Mouse (Mus musculus) stomach, postnatal 0 days (tissue): Measurements from ENCODE around the gene Rbm4b. TPM values are rescaled to one million over a fixed set of nuclear protein-coding genes. Genes with fewer than 3 reads are reported as not detected.

Experiments used
- ATAC-seq: fragments of 200-750 bp; cut with Nextera tagmentation; 2 replicates; pipeline ENCODE4 v1.8.0; 2017; ENCODE audit not compliant: low FRiP score, low TSS enrichment
- DNase-seq: peaks from one replicate; pipeline ENCODE4 v3.0.0-alpha.2; 2016; ENCODE audit warnings: low spot score
- H3K27ac ChIP-seq: fragments of 300-500 bp; sonication (generic); replicated peaks from 2 replicates; pipeline ENCODE4 v1.5.1; 2014; ENCODE audit warnings: mild to moderate bottlenecking, control low read depth
- H3K27me3 ChIP-seq: fragments of 300-500 bp; sonication (generic); 2 replicates; pipeline ENCODE4 v1.6.1; 2014; ENCODE audit warnings: low read length; ENCODE audit not compliant: control insufficient read depth, insufficient read depth
- H3K36me3 ChIP-seq: fragments of 300-500 bp; sonication (generic); 2 replicates; pipeline ENCODE4 v1.6.1; 2014; ENCODE audit warnings: low read length, mixed read lengths; ENCODE audit not compliant: control insufficient read depth, insufficient read depth
- H3K4me1 ChIP-seq: fragments of 300-500 bp; sonication (generic); replicated peaks from 2 replicates; pipeline ENCODE4 v1.6.1; 2014; ENCODE audit warnings: antibody characterized with exemption; ENCODE audit not compliant: control insufficient read depth, insufficient read depth
- H3K4me2 ChIP-seq: fragments of 300-500 bp; sonication (generic); replicated peaks from 2 replicates; pipeline ENCODE4 v1.6.1; 2014; ENCODE audit warnings: low read depth, mild to moderate bottlenecking, control low read depth, moderate library complexity
- H3K4me3 ChIP-seq: fragments of 300-500 bp; sonication (generic); 2 replicates; pipeline ENCODE4 v1.5.1; 2014; ENCODE audit warnings: low read depth, low read length, control low read depth
- H3K9ac ChIP-seq: fragments of 300-500 bp; sonication (generic); 2 replicates; pipeline ENCODE4 v1.6.1; 2014; ENCODE audit warnings: mild to moderate bottlenecking, low read length, control low read depth, mixed read lengths
- H3K9me3 ChIP-seq: fragments of 300-500 bp; sonication (generic); 2 replicates; pipeline ENCODE4 v1.6.1; 2016; ENCODE audit warnings: low read length; ENCODE audit not compliant: control insufficient read depth
- CTCF ChIP-seq: IDR thresholded peaks from 2 replicates; pipeline ENCODE4 v1.5.1; 2016; ENCODE audit warnings: antibody characterized with exemption, low read depth, mild to moderate bottlenecking, moderate library complexity
- EP300 ChIP-seq: optimal IDR thresholded peaks from 2 replicates; pipeline ENCODE3; 2016; ENCODE audit warnings: antibody characterized with exemption
- WGBS: fragments of 180-500 bp; shearing (Covaris S2); extraction: QIAGEN DNeasy Blood & Tissue Kit; methylation state at CpG from one replicate; pipeline ENCODE4 v1.1.7; 2014; 5-methylcytosine and 5-hydroxymethylcytosine counted together
- polyA plus RNA-seq: library from polyadenylated mRNA; unstranded; fragments of >200 nt; fragmentation: Nextera tagmentation; extraction: Ambion mirVana; gene quantifications from 2 replicates; pipeline ENCODE4 v1.2.1, GENCODE M21; 2015

The Rbm4b gene
- polyA plus RNA-seq, 1 experiment from 2014 or later: 17.6 TPM

DNA sequence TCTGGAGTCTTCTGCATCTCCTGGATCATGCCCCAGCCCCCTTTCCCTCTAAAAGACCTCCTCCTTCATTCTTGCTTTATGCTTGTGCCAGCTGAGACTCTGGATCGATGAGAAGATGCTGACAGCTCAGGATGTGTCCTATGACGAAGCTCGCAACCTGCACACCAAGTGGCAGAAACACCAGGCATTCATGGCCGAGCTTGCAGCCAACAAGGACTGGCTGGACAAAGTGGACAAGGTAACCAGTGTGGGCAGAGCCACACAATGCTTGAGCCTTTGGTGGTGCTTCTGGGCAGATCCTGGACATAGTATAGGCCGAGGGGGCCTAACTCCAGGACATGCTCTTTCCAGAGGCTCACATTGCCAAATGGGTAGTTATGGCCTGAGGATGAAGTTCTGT lies 16.5 kb upstream of the Rbm4b start:
- H3K4me2 ChIP-seq: no peak overlapping the region
- DNase-seq (no peak), ATAC-seq (no peak)
- no peak overlapping the region for H3K4me3 ChIP-seq
- no peaks in the 10 kb centered on the region; the same call in 1 of the 2 replicates for H3K36me3 ChIP-seq
- 95% methylated on average over 5 of the region's 5 CpGs for WGBS
- TF ChIP-seq CTCF: no peak
- TF ChIP-seq EP300: no peak
- H3K9ac ChIP-seq: no peak overlapping the region
- H3K9me3 ChIP-seq: no peaks in the 10 kb centered on the region
- no peak overlapping the region for H3K27ac ChIP-seq
- no peaks in the 10 kb centered on the region for H3K27me3 ChIP-seq
- no peaks in the 10 kb centered on the region for H3K4me1 ChIP-seq

DNA sequence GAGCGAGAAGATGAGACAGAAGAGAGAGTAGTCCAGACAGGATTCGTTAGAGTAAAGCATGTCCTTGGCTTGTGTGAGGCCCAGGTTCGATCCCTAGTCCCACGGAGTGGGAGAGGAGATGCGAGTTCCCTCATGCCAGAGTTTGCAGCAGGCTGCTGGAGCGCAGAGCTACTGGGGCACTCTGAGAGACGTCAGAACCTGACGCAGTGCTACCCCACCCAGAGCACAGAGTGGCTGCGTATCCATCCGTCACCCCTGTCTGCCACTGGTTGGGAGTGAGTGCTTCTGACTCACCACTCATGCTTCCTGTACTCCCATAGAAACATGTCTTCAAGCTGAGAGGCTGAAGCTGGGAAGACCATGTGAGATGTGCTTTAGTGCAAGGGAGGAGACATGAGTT lies 14.8 kb upstream of the Rbm4b start:
- Histone ChIP-seq H3K27ac (no peak overlapping the region), H3K36me3 (no peaks in the 10 kb centered on the region; the same call in 1 of the 2 replicates), H3K4me2 (no peak overlapping the region), H3K4me1 (no peaks in the 10 kb centered on the region), H3K9ac (no peak overlapping the region), H3K9me3 (no peaks in the 10 kb centered on the region), H3K27me3 (no peaks in the 10 kb centered on the region), H3K4me3 (no peak overlapping the region)
- ATAC-seq: peak; percentile 51; the same call in 1 of the 2 replicates
- TF ChIP-seq EP300 (no peak), CTCF (no peak)
- WGBS: 61% methylated on average over 10 of the region's 10 CpGs
- DNase-seq: no peak

DNA sequence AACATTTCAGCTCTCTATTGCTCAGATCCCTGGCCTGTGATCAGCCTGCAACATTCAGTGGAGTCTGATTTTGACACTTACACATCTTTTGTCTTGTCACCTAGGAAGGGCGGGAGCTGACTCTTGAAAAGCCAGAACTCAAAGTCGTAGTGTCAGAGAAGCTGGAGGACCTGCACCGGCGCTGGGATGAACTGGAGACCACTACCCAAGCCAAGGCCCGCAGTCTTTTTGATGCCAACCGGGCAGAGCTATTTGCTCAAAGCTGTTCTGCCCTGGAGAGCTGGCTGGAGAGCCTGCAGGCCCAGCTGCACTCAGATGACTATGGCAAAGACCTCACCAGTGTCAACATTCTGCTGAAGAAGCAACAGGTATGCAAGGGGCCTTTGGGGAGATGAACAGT lies 14.1 kb upstream of the Rbm4b start:
- no peak overlapping the region for H3K9ac ChIP-seq
- H3K27me3 ChIP-seq: no peaks in the 10 kb centered on the region
- H3K27ac ChIP-seq: no peak overlapping the region
- no peaks in the 10 kb centered on the region for H3K4me1 ChIP-seq
- H3K4me2 ChIP-seq: no peak overlapping the region
- DNase-seq: no peak
- no peaks in the 10 kb centered on the region for H3K9me3 ChIP-seq
- no peak for TF ChIP-seq CTCF
- TF ChIP-seq EP300: no peak
- H3K4me3 ChIP-seq: no peak overlapping the region
- 87% methylated on average over 6 of the region's 6 CpGs for WGBS
- no peak for ATAC-seq
- no peaks in the 10 kb centered on the region; the same call in 1 of the 2 replicates for H3K36me3 ChIP-seq

DNA sequence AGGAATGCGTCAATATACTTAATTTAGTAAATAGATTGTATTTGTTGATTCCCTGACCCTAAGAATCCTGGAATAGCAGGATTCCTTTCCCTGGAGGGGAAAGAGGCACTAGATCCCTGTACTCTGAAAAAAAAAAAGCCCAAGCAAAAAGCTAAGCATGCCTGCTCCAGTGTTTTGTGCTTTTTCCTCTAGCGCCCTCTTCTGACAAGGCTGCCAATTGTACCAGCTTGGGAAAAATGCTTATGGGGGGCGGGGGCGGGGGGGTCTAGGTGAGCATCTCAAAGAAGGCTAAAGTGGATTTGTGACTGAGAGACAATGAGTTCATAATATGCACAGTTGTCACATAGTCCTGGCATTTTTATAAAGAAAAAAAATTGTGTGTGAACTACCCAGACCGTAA lies 12.8 kb upstream of the Rbm4b start:
- Histone ChIP-seq H3K27ac (no peak overlapping the region), H3K4me3 (no peak overlapping the region), H3K27me3 (no peaks in the 10 kb centered on the region), H3K9me3 (no peaks in the 10 kb centered on the region), H3K4me2 (no peak overlapping the region), H3K4me1 (no peaks in the 10 kb centered on the region), H3K9ac (no peak overlapping the region), H3K36me3 (no peaks in the 10 kb centered on the region; the same call in 1 of the 2 replicates)
- TF ChIP-seq EP300: no peak
- TF ChIP-seq CTCF: peak; percentile 79
- ATAC-seq (no peak), DNase-seq (peak; percentile 46)
- 43% methylated on average over 5 of the region's 5 CpGs for WGBS

DNA sequence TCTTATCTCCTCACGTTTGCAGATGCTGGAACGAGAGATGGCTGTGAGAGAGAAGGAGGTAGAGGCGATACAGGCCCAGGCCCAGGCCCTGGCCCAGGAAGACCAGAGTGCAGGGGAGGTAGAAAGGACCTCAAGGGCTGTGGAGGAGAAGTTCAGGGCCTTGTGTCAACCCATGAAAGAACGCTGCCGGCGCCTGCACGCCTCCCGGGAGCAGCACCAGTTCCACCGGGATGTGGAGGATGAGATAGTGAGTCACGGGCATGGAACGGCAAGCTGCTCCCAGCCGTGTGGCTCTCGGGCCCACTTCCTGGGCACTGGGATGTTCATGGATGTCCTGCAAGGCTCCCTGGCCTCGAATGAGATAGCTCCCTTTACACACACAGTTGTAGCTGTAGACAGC lies 12.3 kb upstream of the Rbm4b start:
- Histone ChIP-seq H3K4me2 (no peak overlapping the region), H3K9me3 (no peaks in the 10 kb centered on the region), H3K4me1 (no peaks in the 10 kb centered on the region), H3K4me3 (no peak overlapping the region), H3K36me3 (no peaks in the 10 kb centered on the region; the same call in 1 of the 2 replicates), H3K27ac (no peak overlapping the region), H3K27me3 (no peaks in the 10 kb centered on the region), H3K9ac (no peak overlapping the region)
- DNase-seq (no peak), ATAC-seq (no peak)
- 85% methylated on average over 14 of the region's 14 CpGs for whole genome bisulfite sequencing
- no peak for TF ChIP-seq EP300
- TF ChIP-seq CTCF: no peak

DNA sequence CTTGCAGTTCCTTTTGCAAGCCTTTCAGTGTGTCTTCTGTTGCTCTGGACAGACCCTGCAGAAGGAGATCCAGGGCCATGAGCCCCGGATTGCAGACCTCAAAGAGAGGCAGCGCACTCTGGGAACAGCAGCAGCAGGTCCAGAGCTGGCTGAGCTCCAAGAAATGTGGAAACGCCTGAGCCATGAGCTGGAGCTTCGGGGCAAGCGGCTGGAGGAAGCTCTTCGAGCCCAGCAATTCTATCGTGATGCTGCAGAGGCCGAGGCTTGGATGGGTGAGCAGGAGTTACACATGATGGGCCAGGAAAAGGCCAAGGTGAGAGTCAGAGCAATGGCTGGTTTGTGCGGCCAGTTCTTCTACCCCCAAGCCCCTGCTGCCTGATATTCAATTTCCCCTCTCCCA lies 11.2 kb upstream of the Rbm4b start:
- TF ChIP-seq CTCF (no peak), EP300 (no peak)
- no peak overlapping the region for H3K27ac ChIP-seq
- H3K4me1 ChIP-seq: no peaks in the 10 kb centered on the region
- peak overlapping the region; percentile 13; the same call in 1 of the 2 replicates for H3K9ac ChIP-seq
- no peak overlapping the region for H3K4me2 ChIP-seq
- no peaks in the 10 kb centered on the region for H3K9me3 ChIP-seq
- H3K4me3 ChIP-seq: no peak overlapping the region
- H3K36me3 ChIP-seq: no peaks in the 10 kb centered on the region; the same call in 1 of the 2 replicates
- WGBS: 52% methylated on average over 9 of the region's 9 CpGs
- no peak for ATAC-seq
- DNase-seq: no peak
- no peaks in the 10 kb centered on the region for H3K27me3 ChIP-seq
